Mouse (Mus musculus) embryonic fibroblast, embryonic 13.5 days (primary cell): ENCODE measurements at regions not wholly inside any gene's neighbourhood (a gene's known extent, or its start where the extent isn't known, plus 50 kb on each side); places are given as distances from the start of the nearest gene placed in this dataset.
"Not testable (repeated sequence)": the region's sequence is repeated elsewhere in the genome, so short reads cannot be mapped to it uniquely, and the experiment has no call there.

ENCODE experiments used
- H3K27ac ChIP-seq: 2 replicates; pipeline ENCODE4 v1.5.1; 2012; ENCODE audit warnings: low read length, control low read depth, inconsistent platforms; ENCODE audit not compliant: insufficient read depth
- H3K4me1 ChIP-seq: 2 replicates; pipeline ENCODE4 v1.6.1; 2011; ENCODE audit warnings: low read length; ENCODE audit not compliant: control insufficient read depth, insufficient read depth
- H3K4me3 ChIP-seq: 2 replicates; pipeline ENCODE4 v1.5.1; 2011; ENCODE audit warnings: mild to moderate bottlenecking, control low read depth, low read length; ENCODE audit not compliant: insufficient read depth
- CTCF ChIP-seq: IDR thresholded peaks from 2 replicates; pipeline ENCODE4 v1.5.1; 2011; ENCODE audit warnings: mild to moderate bottlenecking, control low read depth, low read length, moderate library complexity, borderline replicate concordance; ENCODE audit not compliant: insufficient read depth
- POLR2A ChIP-seq: IDR thresholded peaks from 2 replicates; pipeline ENCODE4 v1.6.1; 2011; ENCODE audit warnings: low read depth, mild to moderate bottlenecking, control low read depth, low read length, moderate library complexity

- TF ChIP-seq POLR2A, result no peak
- no peak for TF ChIP-seq CTCF
- Histone ChIP-seq H3K4me1 (no peaks in the 10 kb centered on the region), H3K4me3 (no peak overlapping the region), H3K27ac (no peak overlapping the region)
Observed at GRCm38 (mm10) chr7:62179387-62179786, 167.0 kb upstream of the Ndn start.

- Histone ChIP-seq H3K4me3 (no peak overlapping the region; the same call in 1 of the 2 replicates), H3K27ac (no peak overlapping the region), H3K4me1 (no peaks in the 10 kb centered on the region)
- TF ChIP-seq CTCF, result no peak
- TF ChIP-seq POLR2A, result no peak
Observed at GRCm38 (mm10) chr7:62208529-62208928, 137.8 kb upstream of the Ndn start.

GRCm38 (mm10) chr7:62209117-62209700 lies 137.2 kb upstream of the Ndn start:
- peak overlapping the region; percentile 45 for H3K4me3 ChIP-seq
- TF ChIP-seq CTCF (peak; percentile 37; the same call in 1 of the 2 replicates), POLR2A (peak; percentile 38; the same call in 1 of the 2 replicates)
- no peaks in the 10 kb centered on the region for H3K4me1 ChIP-seq
- H3K27ac ChIP-seq, result no peak overlapping the region

- Histone ChIP-seq H3K4me3 (no peak overlapping the region), H3K4me1 (no peaks in the 10 kb centered on the region), H3K27ac (no peak overlapping the region)
- TF ChIP-seq POLR2A (no peak), CTCF (no peak)
Observed at GRCm38 (mm10) chr7:62225184-62225583, 121.2 kb upstream of the Ndn start.

GRCm38 (mm10) chr7:62227727-62228126 lies 118.6 kb upstream of the Ndn start:
- Histone ChIP-seq H3K27ac (no peak overlapping the region), H3K4me3 (no peak overlapping the region), H3K4me1 (no peaks in the 10 kb centered on the region)
- no peak for TF ChIP-seq CTCF
- TF ChIP-seq POLR2A, result no peak

- TF ChIP-seq CTCF (no peak), POLR2A (no peak)
- H3K4me3 ChIP-seq, result no peak overlapping the region
- H3K27ac ChIP-seq, result no peak overlapping the region
- H3K4me1 ChIP-seq, result no peaks in the 10 kb centered on the region
Observed at GRCm38 (mm10) chr7:62230713-62231112, 115.7 kb upstream of the Ndn start.

- H3K4me1 ChIP-seq, result no peaks in the 10 kb centered on the region
- no peak for TF ChIP-seq POLR2A
- no peak for TF ChIP-seq CTCF
- no peak overlapping the region for H3K4me3 ChIP-seq
- no peak overlapping the region for H3K27ac ChIP-seq
Observed at GRCm38 (mm10) chr7:62231120-62231574, 115.2 kb upstream of the Ndn start.

- Histone ChIP-seq H3K27ac (no peak overlapping the region), H3K4me3 (no peak overlapping the region), H3K4me1 (no peaks in the 10 kb centered on the region)
- TF ChIP-seq POLR2A (no peak), CTCF (no peak)
Observed at GRCm38 (mm10) chr7:62232076-62232475, 114.3 kb upstream of the Ndn start.

- Histone ChIP-seq H3K4me3 (no peak overlapping the region), H3K27ac (no peak overlapping the region), H3K4me1 (no peaks in the 10 kb centered on the region)
- TF ChIP-seq POLR2A, result no peak
- TF ChIP-seq CTCF, result no peak
Observed at GRCm38 (mm10) chr7:62234037-62234436, 112.3 kb upstream of the Ndn start.

GRCm38 (mm10) chr7:62235766-62236165 lies 110.6 kb upstream of the Ndn start:
- Histone ChIP-seq H3K4me3 (no peak overlapping the region), H3K4me1 (no peaks in the 10 kb centered on the region), H3K27ac (no peak overlapping the region)
- TF ChIP-seq POLR2A (no peak), CTCF (no peak)

GRCm38 (mm10) chr7:62261688-62262114 lies 84.7 kb upstream of the Ndn start:
- no peaks in the 10 kb centered on the region for H3K4me1 ChIP-seq
- no peak overlapping the region for H3K4me3 ChIP-seq
- TF ChIP-seq CTCF (no peak), POLR2A (no peak)
- no peak overlapping the region for H3K27ac ChIP-seq

- H3K4me1 ChIP-seq, H3K4me3 ChIP-seq, H3K27ac ChIP-seq: not testable (repeated sequence)
Observed at GRCm38 (mm10) chr7:62262174-62262573, 84.2 kb upstream of the Ndn start.
